Mouse (Mus musculus): ENCODE results near the gene Tnnt3. TPM values are rescaled to one million over a fixed set of nuclear protein-coding genes. Genes with fewer than 3 reads are reported as not detected.

Tnnt3 gene
- 3.1 and 25.7 TPM in 2 replicates for polyA plus RNA-seq (2015; fragmentation: Nextera tagmentation; extraction: Ambion mirVana)

GRCm38 (mm10) chr7:142498575-142498974 lies at the start of gene Tnnt3:
TSS of gene Tnnt3 (plus strand) at chr7:142498836.
- Histone ChIP-seq H3K27ac (ENCODE audit: low read depth, low read length) (no peak within 1 kb of the TSS), H3K4me3 (ENCODE audit: low read length) (no peak within 1 kb of the TSS), H3K27me3 (replicated peaks; ENCODE audit: control insufficient read depth, insufficient read depth, low read length) (no peaks in the 10 kb centered on the region), H3K9me3 (ENCODE audit: control insufficient read depth, low read length) (no peaks in the 10 kb centered on the region), H3K4me1 (ENCODE audit: control insufficient read depth, insufficient read depth, low read depth, low read length) (no peaks in the 10 kb centered on the region), H3K4me2 (ENCODE audit: low read length) (no peak within 1 kb of the TSS), H3K9ac (ENCODE audit: low read depth, low read length) (no peak within 1 kb of the TSS), H3K36me3 (ENCODE audit: control insufficient read depth, insufficient read depth, low read length) (no peaks in the 10 kb centered on the region)
- WGBS = 72% methylated on average over 2 of the region's 2 CpGs
- ATAC-seq = no peak

GRCm38 (mm10) chr7:142449038-142449617 lies 49.5 kb upstream of the Tnnt3 start:
- Histone ChIP-seq H3K27ac (ENCODE audit: low read depth, low read length) (no peak overlapping the region), H3K27me3 (replicated peaks; ENCODE audit: control insufficient read depth, insufficient read depth, low read length) (no peaks in the 10 kb centered on the region), H3K4me3 (ENCODE audit: low read length) (no peak overlapping the region), H3K4me1 (ENCODE audit: control insufficient read depth, insufficient read depth, low read depth, low read length) (no peaks in the 10 kb centered on the region), H3K9ac (ENCODE audit: low read depth, low read length) (no peak overlapping the region), H3K36me3 (ENCODE audit: control insufficient read depth, insufficient read depth, low read length) (no peaks in the 10 kb centered on the region), H3K4me2 (ENCODE audit: low read length) (no peak overlapping the region), H3K9me3 (ENCODE audit: control insufficient read depth, low read length) (no peaks in the 10 kb centered on the region)
- no peak for ATAC-seq
- 79% methylated on average over 6 of the region's 6 CpGs for WGBS

GRCm38 (mm10) chr7:142454706-142455105 lies 43.9 kb upstream of the Tnnt3 start:
- Histone ChIP-seq H3K4me1 (ENCODE audit: control insufficient read depth, insufficient read depth, low read depth, low read length) (peaks cover 8% of the 10 kb centered on the region), H3K4me3 (ENCODE audit: low read length) (no peak overlapping the region), H3K9me3 (ENCODE audit: control insufficient read depth, low read length) (no peaks in the 10 kb centered on the region), H3K36me3 (ENCODE audit: control insufficient read depth, insufficient read depth, low read length) (no peaks in the 10 kb centered on the region), H3K4me2 (ENCODE audit: low read length) (no peak overlapping the region), H3K9ac (ENCODE audit: low read depth, low read length) (no peak overlapping the region), H3K27ac (ENCODE audit: low read depth, low read length) (no peak overlapping the region), H3K27me3 (replicated peaks; ENCODE audit: control insufficient read depth, insufficient read depth, low read length) (no peaks in the 10 kb centered on the region)
- 45% methylated on average over 1 of the region's 1 CpGs for WGBS
- ATAC-seq = no peak

GRCm38 (mm10) chr7:142455251-142455650 lies 43.4 kb upstream of the Tnnt3 start:
- Histone ChIP-seq H3K36me3 (ENCODE audit: control insufficient read depth, insufficient read depth, low read length) (no peaks in the 10 kb centered on the region), H3K9me3 (ENCODE audit: control insufficient read depth, low read length) (no peaks in the 10 kb centered on the region), H3K4me2 (ENCODE audit: low read length) (no peak overlapping the region), H3K4me3 (ENCODE audit: low read length) (no peak overlapping the region), H3K27me3 (replicated peaks; ENCODE audit: control insufficient read depth, insufficient read depth, low read length) (no peaks in the 10 kb centered on the region), H3K4me1 (ENCODE audit: control insufficient read depth, insufficient read depth, low read depth, low read length) (peaks cover 8% of the 10 kb centered on the region), H3K27ac (ENCODE audit: low read depth, low read length) (no peak overlapping the region), H3K9ac (ENCODE audit: low read depth, low read length) (no peak overlapping the region)
- no peak for ATAC-seq
- WGBS = 52% methylated on average over 2 of the region's 2 CpGs

- 59% methylated on average over 3 of the region's 3 CpGs for WGBS
- ATAC-seq = peak; percentile 21; the same call in 1 of the 2 replicates
- peaks cover 8% of the 10 kb centered on the region for H3K4me1 ChIP-seq (ENCODE audit: control insufficient read depth, insufficient read depth, low read depth, low read length)
- no peak overlapping the region for H3K4me2 ChIP-seq (ENCODE audit: low read length)
- H3K27me3 ChIP-seq (replicated peaks; ENCODE audit: control insufficient read depth, insufficient read depth, low read length) = no peaks in the 10 kb centered on the region
- H3K36me3 ChIP-seq (ENCODE audit: control insufficient read depth, insufficient read depth, low read length) = no peaks in the 10 kb centered on the region
- H3K4me3 ChIP-seq (ENCODE audit: low read length) = no peak overlapping the region
- H3K9me3 ChIP-seq (ENCODE audit: control insufficient read depth, low read length) = no peaks in the 10 kb centered on the region
- no peak overlapping the region for H3K9ac ChIP-seq (ENCODE audit: low read depth, low read length)
- H3K27ac ChIP-seq (ENCODE audit: low read depth, low read length) = peak overlapping the region; percentile 74
Observed at GRCm38 (mm10) chr7:142456806-142457205, 41.8 kb upstream of the Tnnt3 start.

GRCm38 (mm10) chr7:142457227-142457811 lies 41.3 kb upstream of the Tnnt3 start:
- no peak overlapping the region for H3K4me2 ChIP-seq (ENCODE audit: low read length)
- peak; percentile 87 for ATAC-seq
- peaks cover 8% of the 10 kb centered on the region for H3K4me1 ChIP-seq (ENCODE audit: control insufficient read depth, insufficient read depth, low read depth, low read length)
- H3K9ac ChIP-seq (ENCODE audit: low read depth, low read length) = peak overlapping the region; percentile 27; the same call in 1 of the 2 replicates
- no peaks in the 10 kb centered on the region for H3K27me3 ChIP-seq (replicated peaks; ENCODE audit: control insufficient read depth, insufficient read depth, low read length)
- H3K4me3 ChIP-seq (ENCODE audit: low read length) = no peak overlapping the region
- no peaks in the 10 kb centered on the region for H3K36me3 ChIP-seq (ENCODE audit: control insufficient read depth, insufficient read depth, low read length)
- H3K27ac ChIP-seq (ENCODE audit: low read depth, low read length) = peak overlapping the region; percentile 74
- WGBS = 27% methylated on average over 3 of the region's 3 CpGs
- no peaks in the 10 kb centered on the region for H3K9me3 ChIP-seq (ENCODE audit: control insufficient read depth, low read length)

- Histone ChIP-seq H3K4me3 (ENCODE audit: low read length) (no peak overlapping the region), H3K4me1 (ENCODE audit: control insufficient read depth, insufficient read depth, low read depth, low read length) (peaks cover 8% of the 10 kb centered on the region), H3K9me3 (ENCODE audit: control insufficient read depth, low read length) (no peaks in the 10 kb centered on the region), H3K27me3 (replicated peaks; ENCODE audit: control insufficient read depth, insufficient read depth, low read length) (no peaks in the 10 kb centered on the region), H3K4me2 (ENCODE audit: low read length) (no peak overlapping the region), H3K9ac (ENCODE audit: low read depth, low read length) (no peak overlapping the region), H3K36me3 (ENCODE audit: control insufficient read depth, insufficient read depth, low read length) (no peaks in the 10 kb centered on the region), H3K27ac (ENCODE audit: low read depth, low read length) (peak overlapping the region; percentile 74)
- no peak for ATAC-seq
- 38% methylated on average over 2 of the region's 2 CpGs for WGBS
Observed at GRCm38 (mm10) chr7:142458026-142458425, 40.6 kb upstream of the Tnnt3 start.

GRCm38 (mm10) chr7:142458676-142459298 lies 39.8 kb upstream of the Tnnt3 start:
- no peak for ATAC-seq
- H3K27me3 ChIP-seq (replicated peaks; ENCODE audit: control insufficient read depth, insufficient read depth, low read length) = no peaks in the 10 kb centered on the region
- H3K4me2 ChIP-seq (ENCODE audit: low read length) = no peak overlapping the region
- no peaks in the 10 kb centered on the region for H3K36me3 ChIP-seq (ENCODE audit: control insufficient read depth, insufficient read depth, low read length)
- 91% methylated on average over 4 of the region's 5 CpGs for WGBS
- no peak overlapping the region for H3K9ac ChIP-seq (ENCODE audit: low read depth, low read length)
- no peak overlapping the region for H3K27ac ChIP-seq (ENCODE audit: low read depth, low read length)
- peaks cover 8% of the 10 kb centered on the region for H3K4me1 ChIP-seq (ENCODE audit: control insufficient read depth, insufficient read depth, low read depth, low read length)
- H3K9me3 ChIP-seq (ENCODE audit: control insufficient read depth, low read length) = no peaks in the 10 kb centered on the region
- no peak overlapping the region for H3K4me3 ChIP-seq (ENCODE audit: low read length)

- H3K36me3 ChIP-seq (ENCODE audit: control insufficient read depth, insufficient read depth, low read length) = no peaks in the 10 kb centered on the region
- no peak overlapping the region for H3K9ac ChIP-seq (ENCODE audit: low read depth, low read length)
- no peak overlapping the region for H3K4me3 ChIP-seq (ENCODE audit: low read length)
- no peaks in the 10 kb centered on the region for H3K27me3 ChIP-seq (replicated peaks; ENCODE audit: control insufficient read depth, insufficient read depth, low read length)
- no peak overlapping the region for H3K4me2 ChIP-seq (ENCODE audit: low read length)
- no peak overlapping the region for H3K27ac ChIP-seq (ENCODE audit: low read depth, low read length)
- no peak for ATAC-seq
- H3K9me3 ChIP-seq (ENCODE audit: control insufficient read depth, low read length) = no peaks in the 10 kb centered on the region
- WGBS = 94% methylated on average over 2 of the region's 2 CpGs
- peaks cover 8% of the 10 kb centered on the region for H3K4me1 ChIP-seq (ENCODE audit: control insufficient read depth, insufficient read depth, low read depth, low read length)
Observed at GRCm38 (mm10) chr7:142459299-142459691, 39.3 kb upstream of the Tnnt3 start.
